Mouse (Mus musculus) heart, postnatal 0 days (tissue): Measurements from ENCODE around the gene Raf1.

ENCODE experiments used
- CTCF ChIP-seq: IDR thresholded peaks from 2 replicates; pipeline ENCODE4 v1.5.1; 2016; ENCODE audit warnings: antibody characterized with exemption, control low read depth, low read depth
- EP300 ChIP-seq: IDR thresholded peaks from 2 replicates; pipeline ENCODE4 v1.6.1; 2016; ENCODE audit warnings: antibody characterized with exemption, low read depth

DNA sequence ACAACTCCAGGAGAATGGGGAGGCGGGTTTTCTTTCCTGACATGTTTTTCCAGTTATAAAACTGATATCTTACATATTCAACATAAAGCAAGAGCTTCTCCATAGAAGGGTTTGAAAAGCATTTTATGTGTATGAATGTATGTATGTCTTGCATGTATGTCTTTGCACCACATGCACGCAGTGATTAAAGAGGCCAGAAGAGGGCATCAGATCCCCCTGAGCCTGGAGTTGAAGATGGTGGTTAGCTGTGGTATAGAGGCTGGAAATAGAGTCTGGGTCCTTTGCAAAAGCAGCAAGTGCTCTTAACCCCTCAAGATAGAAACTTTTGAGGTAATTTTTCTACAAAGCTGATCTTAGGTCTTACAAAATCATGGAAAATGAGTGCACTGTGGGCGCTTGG is 67.3 kb downstream of the Raf1 start:
- TF ChIP-seq EP300 (no peak), CTCF (peak; percentile 52)
